Mouse (Mus musculus) megakaryocyte, embryonic 14.5 days (primary cell): ENCODE measurements around the gene Safb. TPM values are rescaled to one million over a fixed set of nuclear protein-coding genes. Genes with fewer than 3 reads are reported as not detected.

Experiments
- H3K27me3 ChIP-seq: replicated peaks from 2 replicates; pipeline ENCODE3; 2012; ENCODE audit warnings: inconsistent platforms
- H3K36me3 ChIP-seq: replicated peaks from 2 replicates; pipeline ENCODE3; 2012; ENCODE audit warnings: low read length, inconsistent platforms, mixed read lengths
- H3K4me1 ChIP-seq: 2 replicates; pipeline ENCODE4 v1.6.1; 2012; ENCODE audit warnings: inconsistent platforms
- H3K4me3 ChIP-seq: replicated peaks from 2 replicates; pipeline ENCODE3; 2012; ENCODE audit warnings: moderate library complexity, mild to moderate bottlenecking, inconsistent platforms
- H3K9me3 ChIP-seq: 2 replicates; pipeline ENCODE4 v1.6.1; 2012; ENCODE audit warnings: inconsistent platforms
- FLI1 ChIP-seq: IDR thresholded peaks from 2 replicates; pipeline ENCODE4 v1.6.1; 2012; ENCODE audit warnings: low read length, inconsistent platforms, mixed read lengths
- GATA1 ChIP-seq: IDR thresholded peaks from 3 replicates; pipeline ENCODE4 v1.6.1; 2012; ENCODE audit warnings: mixed read lengths, low read length, inconsistent platforms, borderline replicate concordance
- polyA plus RNA-seq: library from polyadenylated mRNA; stranded (reverse); fragments of >175 nt; gene quantifications from 2 replicates; pipeline ENCODE4 v1.2.3, GENCODE M21; 2012; ENCODE audit warnings: low replicate concordance; ENCODE audit not compliant: insufficient read depth

Gene Safb
- polyA plus RNA-seq, 1 experiment: 79.6 TPM

DNA sequence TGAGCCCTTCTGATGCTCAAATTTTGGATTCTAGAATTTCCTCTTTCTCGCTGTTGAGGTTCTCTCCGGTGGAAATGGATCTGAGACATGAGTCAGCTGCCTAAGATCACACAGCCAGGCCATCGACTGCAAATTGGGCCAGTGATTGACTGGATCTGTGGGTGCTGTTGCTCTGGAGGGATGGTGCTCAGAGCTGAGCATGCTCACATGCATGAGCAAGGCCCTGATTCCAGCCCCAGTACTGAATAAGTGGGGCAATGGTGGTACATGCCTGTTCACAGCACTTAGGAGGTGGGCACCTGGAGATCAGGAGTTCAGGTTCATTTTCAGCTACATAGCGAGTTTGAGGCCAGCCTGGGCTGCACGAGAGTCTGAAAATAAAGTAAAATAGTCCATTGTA lies 38.0 kb upstream of the Safb start:
- no peak for TF ChIP-seq FLI1
- no peak for TF ChIP-seq GATA1
- Histone ChIP-seq H3K4me3 (no peak overlapping the region), H3K27me3 (peaks cover 50% of the 10 kb centered on the region), H3K36me3 (peaks cover 6% of the 10 kb centered on the region), H3K9me3 (no peaks in the 10 kb centered on the region), H3K4me1 (peaks cover 10% of the 10 kb centered on the region)

DNA sequence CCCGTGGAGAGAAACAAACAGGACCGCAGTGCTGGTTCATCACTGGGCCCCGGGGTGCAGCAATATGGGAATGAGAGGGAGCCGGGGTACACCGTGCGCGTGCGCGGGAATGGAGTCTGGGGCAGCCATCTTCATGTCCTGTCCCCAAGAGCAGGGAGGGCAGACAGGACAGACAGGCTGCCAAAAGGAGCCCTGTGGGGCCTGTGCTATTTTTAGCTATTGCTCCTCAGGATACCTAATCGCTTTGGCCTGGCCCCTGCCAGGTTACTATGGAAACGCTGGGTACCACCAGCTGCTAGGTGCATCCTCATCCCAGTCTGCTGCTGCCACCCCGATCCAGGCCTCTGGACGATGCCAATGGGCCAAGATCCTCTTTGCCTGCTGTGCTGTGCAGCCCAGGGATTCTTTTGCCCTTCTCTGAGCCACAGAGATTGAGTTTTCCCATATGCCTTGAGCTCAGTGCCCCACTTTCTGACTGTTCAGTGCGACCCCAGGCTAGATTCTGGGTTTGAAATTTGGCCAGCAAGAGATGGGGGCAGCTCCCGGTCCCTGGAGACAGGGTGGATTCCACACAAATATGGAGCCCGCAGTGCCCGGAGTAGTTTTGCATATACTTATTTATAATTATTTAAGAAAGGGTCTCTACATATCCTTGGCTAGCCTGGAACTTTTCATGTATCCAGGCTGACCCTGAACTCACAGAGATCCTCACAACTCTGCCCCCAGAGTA lies 37.3 kb upstream of the Safb start:
- H3K4me1 ChIP-seq: peaks cover 10% of the 10 kb centered on the region
- H3K27me3 ChIP-seq: peaks cover 44% of the 10 kb centered on the region
- TF ChIP-seq FLI1 (no peak), GATA1 (no peak)

DNA sequence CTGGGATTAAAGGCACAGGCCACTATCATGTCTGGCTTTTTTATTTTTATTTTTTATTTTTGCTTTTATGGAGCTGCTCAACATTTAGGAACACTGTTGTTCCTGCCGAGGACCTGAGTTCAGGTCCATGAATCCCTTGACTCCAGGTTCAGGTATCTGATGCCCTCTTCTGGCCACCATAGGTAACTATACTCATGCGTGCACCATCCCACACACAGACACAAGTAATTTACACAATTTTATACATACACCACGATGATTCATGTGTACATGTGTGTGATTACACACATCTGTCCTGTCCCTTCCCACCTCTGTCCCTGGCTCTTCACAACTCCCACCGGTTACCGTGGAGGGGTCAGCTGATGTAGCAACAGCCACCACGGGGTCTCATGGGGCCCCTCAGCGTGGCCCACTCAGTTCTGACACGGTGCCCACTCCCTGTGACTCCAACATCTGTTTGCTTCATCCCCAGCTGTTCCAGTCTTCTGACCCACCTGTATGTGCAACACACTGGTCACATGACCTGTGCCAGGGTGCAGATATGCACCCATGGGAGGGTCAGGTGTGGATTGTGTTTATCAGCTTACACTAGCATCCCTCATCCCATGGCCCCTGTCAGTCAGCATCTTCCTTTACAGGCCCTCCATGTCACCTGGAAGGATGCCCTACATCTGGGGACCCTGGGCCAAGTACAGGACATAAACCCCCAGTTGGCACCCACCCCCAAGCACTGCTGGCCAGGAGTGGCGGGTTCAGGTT lies 36.6 kb upstream of the Safb start:
- Histone ChIP-seq H3K36me3 (peaks cover 14% of the 10 kb centered on the region), H3K27me3 (peaks cover 36% of the 10 kb centered on the region), H3K4me3 (no peak overlapping the region), H3K9me3 (no peaks in the 10 kb centered on the region), H3K4me1 (peaks cover 15% of the 10 kb centered on the region)
- TF ChIP-seq GATA1: no peak
- no peak for TF ChIP-seq FLI1

More for the DNA sequence above, 37.3 kb upstream of the Safb start:
- no peaks in the 10 kb centered on the region for H3K9me3 ChIP-seq
- H3K4me3 ChIP-seq: no peak overlapping the region
- peaks cover 8% of the 10 kb centered on the region for H3K36me3 ChIP-seq

DNA sequence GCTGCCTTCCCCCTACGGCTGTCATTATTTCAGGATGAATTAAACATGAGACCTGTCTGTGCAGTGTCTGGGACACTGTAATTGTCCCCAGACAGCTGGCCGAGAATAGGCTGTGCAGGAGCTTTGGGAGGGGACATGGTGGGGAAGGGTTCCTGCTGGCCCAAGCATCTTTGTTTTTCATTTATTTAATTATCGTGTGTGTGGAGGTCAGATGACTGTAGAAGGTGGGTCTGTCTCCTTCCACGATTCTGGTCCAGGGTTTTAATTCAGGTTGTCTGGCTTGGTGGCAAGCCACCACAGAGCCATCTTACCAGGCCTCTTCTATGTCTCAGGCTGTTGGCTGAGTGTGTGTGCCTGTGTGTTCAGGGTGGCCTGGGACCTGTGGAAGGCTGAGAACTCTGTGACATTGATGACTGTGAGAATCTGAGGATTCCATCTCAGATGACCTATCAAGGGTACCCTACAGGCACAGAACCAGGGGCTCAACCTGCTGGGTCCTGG lies 36.0 kb upstream of the Safb start:
- H3K4me1 ChIP-seq: peaks cover 16% of the 10 kb centered on the region
- H3K36me3 ChIP-seq: peaks cover 20% of the 10 kb centered on the region
- H3K9me3 ChIP-seq: no peaks in the 10 kb centered on the region
- H3K4me3 ChIP-seq: no peak overlapping the region
- H3K27me3 ChIP-seq: peaks cover 30% of the 10 kb centered on the region
- TF ChIP-seq FLI1 (no peak), GATA1 (no peak)

DNA sequence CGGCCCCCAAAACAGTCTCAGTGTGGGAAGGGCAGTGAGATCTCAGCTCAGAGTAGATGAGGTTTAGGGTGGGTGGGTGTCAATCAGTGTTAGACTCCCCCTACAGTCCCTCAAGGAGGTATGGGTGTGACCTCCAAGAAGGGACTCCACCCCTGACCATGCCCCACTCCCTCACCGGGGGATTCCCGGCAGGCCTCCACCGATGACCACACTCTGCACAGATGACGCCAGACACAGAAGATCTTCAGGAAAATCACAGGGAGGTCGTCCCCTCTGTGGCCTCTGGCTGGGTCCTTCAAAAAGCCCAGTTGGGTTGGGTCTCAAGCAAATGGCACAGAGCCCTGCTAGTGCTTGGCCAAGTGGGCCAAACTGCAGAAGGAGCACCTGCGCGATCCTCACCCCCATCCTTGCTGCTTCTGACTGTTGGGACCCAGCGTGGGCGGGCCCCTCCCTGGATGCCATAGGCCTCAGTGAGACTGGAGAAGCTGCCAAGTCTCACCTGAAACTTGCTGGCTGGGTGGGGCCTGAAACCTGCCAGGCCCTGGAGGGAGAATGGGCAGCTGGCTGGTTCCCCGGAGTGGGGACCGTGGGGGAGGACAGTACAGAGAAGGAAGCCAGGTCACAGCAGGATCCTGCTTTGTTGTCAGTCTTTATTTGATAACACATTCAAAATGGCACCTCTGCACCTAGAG lies 33.7 kb upstream of the Safb start:
- peaks cover 20% of the 10 kb centered on the region for H3K36me3 ChIP-seq
- H3K9me3 ChIP-seq: no peaks in the 10 kb centered on the region
- peaks cover 18% of the 10 kb centered on the region for H3K4me1 ChIP-seq
- peaks cover 23% of the 10 kb centered on the region for H3K27me3 ChIP-seq
- TF ChIP-seq FLI1 (no peak), GATA1 (no peak)
- H3K4me3 ChIP-seq: no peak overlapping the region

DNA sequence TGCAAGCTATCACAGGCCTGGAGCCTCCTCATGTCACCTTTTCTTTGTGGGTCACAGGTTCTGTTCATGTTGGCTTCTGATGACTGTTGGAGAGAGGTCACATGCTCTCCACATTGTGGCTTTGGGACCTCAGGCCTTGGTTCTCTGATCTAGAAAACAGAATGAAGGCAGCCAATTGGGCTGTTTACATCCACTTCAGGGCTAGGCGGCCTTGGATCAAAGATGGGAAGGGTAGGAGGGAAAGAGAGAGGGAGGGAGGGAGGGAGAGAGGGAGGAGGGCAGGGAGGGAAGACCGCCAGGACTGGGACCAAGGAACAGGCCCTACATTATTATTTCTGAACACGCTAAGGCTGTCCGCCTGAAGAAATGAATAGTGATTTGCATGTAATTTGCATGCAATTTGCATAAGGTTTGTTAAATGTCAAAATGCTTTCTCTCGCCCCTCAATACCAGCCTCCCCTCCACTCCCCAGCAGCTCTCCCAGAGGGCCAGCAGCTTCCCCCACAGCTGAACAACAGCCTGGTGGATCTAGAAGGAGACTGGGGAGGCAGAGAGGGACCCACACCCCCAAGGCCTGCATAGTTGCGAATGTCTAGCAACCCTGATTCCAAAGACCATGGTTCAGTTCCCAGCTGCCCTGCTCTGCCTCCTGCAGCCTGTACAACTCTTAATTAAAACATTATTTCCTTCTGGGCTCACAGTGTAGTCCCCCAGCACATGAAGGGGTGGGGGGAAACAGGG lies 32.6 kb upstream of the Safb start:
- TF ChIP-seq GATA1 (no peak), FLI1 (no peak)
- no peak overlapping the region for H3K4me3 ChIP-seq
- peaks cover 15% of the 10 kb centered on the region; the same call in 1 of the 2 replicates for H3K4me1 ChIP-seq
- H3K9me3 ChIP-seq: no peaks in the 10 kb centered on the region
- peaks cover 20% of the 10 kb centered on the region for H3K27me3 ChIP-seq
- H3K36me3 ChIP-seq: peaks cover 23% of the 10 kb centered on the region

DNA sequence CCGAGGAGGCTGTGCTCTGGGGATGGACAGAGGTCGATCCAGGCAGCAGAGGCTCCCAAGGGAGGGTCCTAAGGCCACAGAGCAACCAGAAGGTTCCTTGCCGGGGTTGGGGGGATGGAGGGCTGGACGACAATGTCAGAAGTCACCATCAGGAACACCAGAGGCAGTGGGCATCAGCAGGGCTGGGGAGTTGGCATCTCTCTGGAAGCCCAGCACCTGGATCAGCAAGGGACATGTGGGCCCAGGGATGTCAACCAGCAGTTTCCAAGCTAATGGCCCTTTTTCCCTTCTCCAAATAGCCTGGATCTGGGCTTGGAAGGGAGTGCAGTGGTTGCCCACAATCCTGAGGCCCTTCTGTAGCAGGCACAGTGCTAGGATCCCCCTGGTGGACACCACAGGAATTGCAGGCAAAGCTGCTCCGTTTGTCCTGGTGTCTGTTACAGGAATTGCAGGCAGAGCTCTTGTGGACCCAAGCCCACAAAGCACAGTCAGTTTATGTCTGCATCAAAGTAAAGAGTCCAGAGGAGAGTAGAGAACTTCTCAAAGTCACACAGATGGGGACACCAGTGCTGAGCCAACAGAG lies 31.8 kb upstream of the Safb start:
- TF ChIP-seq GATA1: no peak
- no peak for TF ChIP-seq FLI1
- Histone ChIP-seq H3K27me3 (peaks cover 16% of the 10 kb centered on the region), H3K4me1 (peaks cover 15% of the 10 kb centered on the region; the same call in 1 of the 2 replicates), H3K9me3 (no peaks in the 10 kb centered on the region), H3K4me3 (no peak overlapping the region), H3K36me3 (peaks cover 25% of the 10 kb centered on the region)

DNA sequence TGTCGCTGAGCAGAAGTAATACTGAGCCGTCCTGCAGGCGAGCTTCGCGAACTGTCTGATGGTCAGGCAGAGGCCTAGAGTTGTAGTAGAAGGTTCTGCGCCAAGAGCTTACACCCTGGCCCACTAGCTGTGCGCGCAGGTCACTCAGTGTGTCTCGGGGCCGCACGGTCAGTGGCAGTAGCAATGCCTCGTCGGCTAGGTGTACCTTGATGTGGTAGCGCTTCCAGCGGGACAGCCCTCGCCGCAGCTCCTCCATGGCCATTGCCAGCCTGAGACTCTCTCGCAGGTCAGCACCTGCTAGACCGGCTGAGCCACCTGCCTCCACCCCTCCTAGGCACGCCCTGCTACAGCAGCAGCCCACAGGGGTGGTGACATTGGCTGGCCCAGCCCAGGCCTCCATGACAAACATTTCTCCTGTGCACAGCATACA lies 30.5 kb upstream of the Safb start, which contains the start of gene Gm20219:
Gene Gm20219, minus strand, starts transcription at position 266 of the 430 bp plus-strand sequence.
- H3K27me3 ChIP-seq: peaks cover 10% of the 10 kb centered on the region
- TF ChIP-seq FLI1 (no peak), GATA1 (no peak)
- H3K36me3 ChIP-seq: peaks cover 27% of the 10 kb centered on the region
- peak within 1 kb of the TSS; percentile 2 for H3K4me3 ChIP-seq
- H3K4me1 ChIP-seq: peaks cover 16% of the 10 kb centered on the region
- H3K9me3 ChIP-seq: no peaks in the 10 kb centered on the region

DNA sequence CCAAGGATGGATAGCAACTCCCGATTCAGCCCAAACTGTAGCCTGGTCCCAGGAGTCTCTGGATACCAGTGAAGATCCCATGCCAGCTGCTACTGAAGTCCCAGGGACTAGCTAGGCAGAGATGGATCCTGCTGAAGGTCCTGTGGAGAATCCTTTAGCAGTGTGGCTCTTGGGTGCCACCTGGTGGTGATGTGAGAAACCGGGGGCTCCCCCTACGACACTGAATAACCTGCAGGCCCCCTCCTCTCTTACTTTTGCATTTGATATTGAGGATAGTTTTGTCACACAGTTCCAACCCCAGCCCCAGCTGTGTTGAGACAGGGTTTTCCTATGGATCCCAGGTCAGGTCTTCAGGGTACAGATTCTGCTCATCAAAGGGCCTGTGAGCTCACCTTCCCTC lies 26.2 kb upstream of the Safb start:
- peaks cover 45% of the 10 kb centered on the region for H3K36me3 ChIP-seq

More for the DNA sequence above, 26.2 kb upstream of the Safb start:
- Histone ChIP-seq H3K27me3 (peaks cover 9% of the 10 kb centered on the region), H3K4me3 (no peak overlapping the region), H3K4me1 (peaks cover 31% of the 10 kb centered on the region), H3K9me3 (no peaks in the 10 kb centered on the region)
- TF ChIP-seq GATA1 (no peak), FLI1 (no peak)
